Mouse (Mus musculus): ENCODE results near the gene Rnf141. TPM values are rescaled to one million over a fixed set of nuclear protein-coding genes. Genes with fewer than 3 reads are reported as not detected.

The Rnf141 gene
- polyA plus RNA-seq, 1 experiment from 2014 or later = 45.6 TPM

- Histone ChIP-seq H3K4me3 (replicated peaks; ENCODE audit: low read length) (no peak overlapping the region), H3K9ac (replicated peaks; ENCODE audit: low read depth, low read length) (no peak overlapping the region), H3K4me1 (replicated peaks; ENCODE audit: control insufficient read depth, insufficient read depth, low read length) (no peaks in the 10 kb centered on the region), H3K36me3 (ENCODE audit: control insufficient read depth, insufficient read depth) (no peaks in the 10 kb centered on the region), H3K27ac (ENCODE audit: low read length) (no peak overlapping the region), H3K4me2 (ENCODE audit: low read length) (no peak overlapping the region), H3K27me3 (replicated peaks; ENCODE audit: control insufficient read depth, insufficient read depth, low read length) (no peaks in the 10 kb centered on the region), H3K9me3 (ENCODE audit: control insufficient read depth, low read length) (no peaks in the 10 kb centered on the region)
- no peak for ATAC-seq
- WGBS = 37% methylated on average over 10 of the region's 10 CpGs
Measured at GRCm38 (mm10) chr7:110865038-110865437, 20.8 kb upstream of the Rnf141 start.

GRCm38 (mm10) chr7:110862751-110863289 is 18.6 kb upstream of the Rnf141 start, which contains the start of gene Lyve1:
Gene Lyve1, minus strand, starts transcription at chr7:110863239.
- Histone ChIP-seq H3K4me2 (ENCODE audit: low read length) (no peak within 1 kb of the TSS), H3K36me3 (ENCODE audit: control insufficient read depth, insufficient read depth) (no peaks in the 10 kb centered on the region), H3K27me3 (replicated peaks; ENCODE audit: control insufficient read depth, insufficient read depth, low read length) (no peaks in the 10 kb centered on the region), H3K9ac (replicated peaks; ENCODE audit: low read depth, low read length) (no peak within 1 kb of the TSS), H3K27ac (ENCODE audit: low read length) (no peak within 1 kb of the TSS), H3K4me3 (replicated peaks; ENCODE audit: low read length) (no peak within 1 kb of the TSS), H3K9me3 (ENCODE audit: control insufficient read depth, low read length) (no peaks in the 10 kb centered on the region), H3K4me1 (replicated peaks; ENCODE audit: control insufficient read depth, insufficient read depth, low read length) (no peaks in the 10 kb centered on the region)
- 80% methylated on average over 12 of the region's 12 CpGs for WGBS
- no peak for ATAC-seq

GRCm38 (mm10) chr7:110860129-110860528 is 15.9 kb upstream of the Rnf141 start:
- no peaks in the 10 kb centered on the region for H3K9me3 ChIP-seq (ENCODE audit: control insufficient read depth, low read length)
- H3K27me3 ChIP-seq (replicated peaks; ENCODE audit: control insufficient read depth, insufficient read depth, low read length) = no peaks in the 10 kb centered on the region
- no peak overlapping the region for H3K9ac ChIP-seq (replicated peaks; ENCODE audit: low read depth, low read length)
- ATAC-seq = no peak
- H3K27ac ChIP-seq (ENCODE audit: low read length) = no peak overlapping the region
- no peak overlapping the region for H3K4me3 ChIP-seq (replicated peaks; ENCODE audit: low read length)
- H3K4me2 ChIP-seq (ENCODE audit: low read length) = no peak overlapping the region
- WGBS = 90% methylated on average over 5 of the region's 5 CpGs
- 0 out of 2 replicates have a peak, but pooled peaks cover 1% of the 10 kb centered on the region for H3K4me1 ChIP-seq (replicated peaks; ENCODE audit: control insufficient read depth, insufficient read depth, low read length)
- no peaks in the 10 kb centered on the region for H3K36me3 ChIP-seq (ENCODE audit: control insufficient read depth, insufficient read depth)

GRCm38 (mm10) chr7:110855604-110856003 is 11.3 kb upstream of the Rnf141 start:
- Histone ChIP-seq H3K9ac (replicated peaks; ENCODE audit: low read depth, low read length) (no peak overlapping the region), H3K9me3 (ENCODE audit: control insufficient read depth, low read length) (no peaks in the 10 kb centered on the region), H3K4me2 (ENCODE audit: low read length) (no peak overlapping the region), H3K27ac (ENCODE audit: low read length) (no peak overlapping the region), H3K36me3 (ENCODE audit: control insufficient read depth, insufficient read depth) (no peaks in the 10 kb centered on the region), H3K4me1 (replicated peaks; ENCODE audit: control insufficient read depth, insufficient read depth, low read length) (peaks cover 11% of the 10 kb centered on the region), H3K4me3 (replicated peaks; ENCODE audit: low read length) (no peak overlapping the region), H3K27me3 (replicated peaks; ENCODE audit: control insufficient read depth, insufficient read depth, low read length) (no peaks in the 10 kb centered on the region)
- WGBS = 75% methylated on average over 1 of the region's 1 CpGs
- no peak for ATAC-seq

- 71% methylated on average over 8 of the region's 8 CpGs for WGBS
- Histone ChIP-seq H3K27me3 (replicated peaks; ENCODE audit: control insufficient read depth, insufficient read depth, low read length) (no peaks in the 10 kb centered on the region), H3K9me3 (ENCODE audit: control insufficient read depth, low read length) (no peaks in the 10 kb centered on the region), H3K36me3 (ENCODE audit: control insufficient read depth, insufficient read depth) (no peaks in the 10 kb centered on the region), H3K9ac (replicated peaks; ENCODE audit: low read depth, low read length) (no peak overlapping the region), H3K4me1 (replicated peaks; ENCODE audit: control insufficient read depth, insufficient read depth, low read length) (peaks cover 11% of the 10 kb centered on the region), H3K27ac (ENCODE audit: low read length) (no peak overlapping the region), H3K4me2 (ENCODE audit: low read length) (no peak overlapping the region), H3K4me3 (replicated peaks; ENCODE audit: low read length) (no peak overlapping the region)
- no peak for ATAC-seq
Measured at GRCm38 (mm10) chr7:110854927-110855546, 10.8 kb upstream of the Rnf141 start.

GRCm38 (mm10) chr7:110854519-110854918 is 10.3 kb upstream of the Rnf141 start:
- H3K9me3 ChIP-seq (ENCODE audit: control insufficient read depth, low read length) = no peaks in the 10 kb centered on the region
- H3K9ac ChIP-seq (replicated peaks; ENCODE audit: low read depth, low read length) = no peak overlapping the region
- H3K4me3 ChIP-seq (replicated peaks; ENCODE audit: low read length) = no peak overlapping the region
- H3K27ac ChIP-seq (ENCODE audit: low read length) = no peak overlapping the region
- no peak overlapping the region for H3K4me2 ChIP-seq (ENCODE audit: low read length)
- no peaks in the 10 kb centered on the region for H3K27me3 ChIP-seq (replicated peaks; ENCODE audit: control insufficient read depth, insufficient read depth, low read length)
- ATAC-seq = no peak
- peaks cover 11% of the 10 kb centered on the region for H3K4me1 ChIP-seq (replicated peaks; ENCODE audit: control insufficient read depth, insufficient read depth, low read length)
- no peaks in the 10 kb centered on the region for H3K36me3 ChIP-seq (ENCODE audit: control insufficient read depth, insufficient read depth)
- 57% methylated on average over 3 of the region's 3 CpGs for WGBS

- H3K36me3 ChIP-seq (ENCODE audit: control insufficient read depth, insufficient read depth) = no peaks in the 10 kb centered on the region
- H3K27me3 ChIP-seq (replicated peaks; ENCODE audit: control insufficient read depth, insufficient read depth, low read length) = no peaks in the 10 kb centered on the region
- no peak overlapping the region for H3K4me2 ChIP-seq (ENCODE audit: low read length)
- WGBS = 73% methylated on average over 10 of the region's 10 CpGs
- no peak for ATAC-seq
- H3K9ac ChIP-seq (replicated peaks; ENCODE audit: low read depth, low read length) = no peak overlapping the region
- no peaks in the 10 kb centered on the region for H3K9me3 ChIP-seq (ENCODE audit: control insufficient read depth, low read length)
- H3K4me1 ChIP-seq (replicated peaks; ENCODE audit: control insufficient read depth, insufficient read depth, low read length) = peaks cover 11% of the 10 kb centered on the region
- no peak overlapping the region for H3K4me3 ChIP-seq (replicated peaks; ENCODE audit: low read length)
- no peak overlapping the region for H3K27ac ChIP-seq (ENCODE audit: low read length)
Measured at GRCm38 (mm10) chr7:110853611-110854010, 9.4 kb upstream of the Rnf141 start.

- no peaks in the 10 kb centered on the region for H3K9me3 ChIP-seq (ENCODE audit: control insufficient read depth, low read length)
- peaks cover 11% of the 10 kb centered on the region for H3K4me1 ChIP-seq (replicated peaks; ENCODE audit: control insufficient read depth, insufficient read depth, low read length)
- no peaks in the 10 kb centered on the region for H3K36me3 ChIP-seq (ENCODE audit: control insufficient read depth, insufficient read depth)
- H3K9ac ChIP-seq (replicated peaks; ENCODE audit: low read depth, low read length) = no peak overlapping the region
- H3K27ac ChIP-seq (ENCODE audit: low read length) = no peak overlapping the region
- WGBS = 84% methylated on average over 7 of the region's 7 CpGs
- H3K4me3 ChIP-seq (replicated peaks; ENCODE audit: low read length) = no peak overlapping the region
- H3K4me2 ChIP-seq (ENCODE audit: low read length) = no peak overlapping the region
- no peaks in the 10 kb centered on the region for H3K27me3 ChIP-seq (replicated peaks; ENCODE audit: control insufficient read depth, insufficient read depth, low read length)
- no peak for ATAC-seq
Measured at GRCm38 (mm10) chr7:110851541-110852203, 7.4 kb upstream of the Rnf141 start.

- no peaks in the 10 kb centered on the region for H3K27me3 ChIP-seq (replicated peaks; ENCODE audit: control insufficient read depth, insufficient read depth, low read length)
- 89% methylated on average over 1 of the region's 1 CpGs for WGBS
- ATAC-seq = no peak
Measured at GRCm38 (mm10) chr7:110848371-110848770, 4.1 kb upstream of the Rnf141 start.

More at GRCm38 (mm10) chr7:110848371-110848770, 4.1 kb upstream of the Rnf141 start:
- Histone ChIP-seq H3K4me2 (ENCODE audit: low read length) (no peak overlapping the region), H3K4me3 (replicated peaks; ENCODE audit: low read length) (no peak overlapping the region), H3K27ac (ENCODE audit: low read length) (no peak overlapping the region), H3K9ac (replicated peaks; ENCODE audit: low read depth, low read length) (no peak overlapping the region), H3K9me3 (ENCODE audit: control insufficient read depth, low read length) (no peaks in the 10 kb centered on the region), H3K4me1 (replicated peaks; ENCODE audit: control insufficient read depth, insufficient read depth, low read length) (peaks cover 3% of the 10 kb centered on the region), H3K36me3 (ENCODE audit: control insufficient read depth, insufficient read depth) (no peaks in the 10 kb centered on the region)

Measured in forebrain, embryonic 16.5 days (tissue).